Mouse (Mus musculus): ENCODE data around the gene Tmem117. TPM values are rescaled to one million over a fixed set of nuclear protein-coding genes. Genes with fewer than 3 reads are reported as not detected.

Gene Tmem117
- 34.1 TPM for polyA plus RNA-seq (2014; fragmentation: Illumina TruSeq; extraction: RNeasy Lipid Tissue Mini Kit (QIAGEN cat#74804); ENCODE audit: low read depth, low replicate concordance)

GRCm38 (mm10) chr15:94628830-94629601 lies at the start of gene Tmem117:
TSS of gene Tmem117 (plus strand) at chr15:94629232.

GRCm38 (mm10) chr15:94589219-94590075 lies 39.6 kb upstream of the Tmem117 start, which contains the start of gene Twf1:
TSS of gene Twf1 (minus strand) at chr15:94589889.

Other genes with a start within 250 kb of the Tmem117 start
- not detected for gene Adamts20, start 163.8 kb upstream of the Tmem117 start, polyA plus RNA-seq (2014; fragmentation: Illumina TruSeq; extraction: RNeasy Lipid Tissue Mini Kit (QIAGEN cat#74804); ENCODE audit: low read depth, low replicate concordance)
- 2.3 TPM for gene Pus7l, start 85.7 kb upstream of the Tmem117 start, polyA plus RNA-seq (2014; fragmentation: Illumina TruSeq; extraction: RNeasy Lipid Tissue Mini Kit (QIAGEN cat#74804); ENCODE audit: low read depth, low replicate concordance)
- 5.9 TPM for gene Irak4, start 85.6 kb upstream of the Tmem117 start, polyA plus RNA-seq (2014; fragmentation: Illumina TruSeq; extraction: RNeasy Lipid Tissue Mini Kit (QIAGEN cat#74804); ENCODE audit: low read depth, low replicate concordance)
- gene Twf1, start 39.3 kb upstream of the Tmem117 start, polyA plus RNA-seq (2014; fragmentation: Illumina TruSeq; extraction: RNeasy Lipid Tissue Mini Kit (QIAGEN cat#74804); ENCODE audit: low read depth, low replicate concordance) = 222 TPM

Data from kidney, adult 10 weeks (tissue).